Mouse (Mus musculus) mouse trophoblast stem cell (cell line): Measurements from ENCODE around the gene Ptgir.

Experiments used
- in situ Hi-C, 2 experiments: fragments of 300-500 bp; cut with MseI, MboI; formaldehyde crosslinking; loops; 2 replicates in 1 of 2; 3 replicates in 1 of 2; pipeline ENCODE4 v1.15.1; 2025

Gene Ptgir

GRCm38 (mm10) chr7:16891641-16892351 lies 14.5 kb upstream of the Ptgir start, which contains the start of gene Gng8:
Gng8 (plus strand) TSS chr7:16891786.
- in situ Hi-C loops: no loop called here

- in situ Hi-C loops: no loop called here
Observed at GRCm38 (mm10) chr7:16892352-16892730, 13.9 kb upstream of the Ptgir start.

- in situ Hi-C loops: no loop called here
Observed at GRCm38 (mm10) chr7:16893612-16894011, 12.7 kb upstream of the Ptgir start.

- in situ Hi-C loops: no loop called here
Observed at GRCm38 (mm10) chr7:16894279-16894678, 12.0 kb upstream of the Ptgir start.

- in situ Hi-C loops: no loop called here
Observed at GRCm38 (mm10) chr7:16895000-16895399, 11.3 kb upstream of the Ptgir start.

- in situ Hi-C loops: no loop called here
Observed at GRCm38 (mm10) chr7:16895511-16895910, 10.8 kb upstream of the Ptgir start.

GRCm38 (mm10) chr7:16900526-16900925 lies 5.8 kb upstream of the Ptgir start:
- in situ Hi-C loops: no loop called here

- in situ Hi-C loops: no loop called here
Observed at GRCm38 (mm10) chr7:16903439-16903955, 2.8 kb upstream of the Ptgir start.

GRCm38 (mm10) chr7:16904120-16904675 lies 2.1 kb upstream of the Ptgir start:
- in situ Hi-C loops: no loop called here

GRCm38 (mm10) chr7:16905491-16906021 lies 734 bp upstream of the Ptgir start:
- in situ Hi-C loops: no loop called here

GRCm38 (mm10) chr7:16906889-16907559 lies 734 bp downstream of the Ptgir start:
- in situ Hi-C loops: no loop called here

GRCm38 (mm10) chr7:16907842-16908241 lies 1.6 kb downstream of the Ptgir start:
- in situ Hi-C loops: no loop called here

- in situ Hi-C loops: no loop called here
Observed at GRCm38 (mm10) chr7:16908367-16908766, 2.1 kb downstream of the Ptgir start.

GRCm38 (mm10) chr7:16908859-16909258 lies 2.6 kb downstream of the Ptgir start:
- in situ Hi-C loops: no loop called here

GRCm38 (mm10) chr7:16909909-16910308 lies 3.6 kb downstream of the Ptgir start:
- in situ Hi-C loops: no loop called here

- in situ Hi-C loops: no loop called here
Observed at GRCm38 (mm10) chr7:16911904-16912303, 5.6 kb downstream of the Ptgir start.

GRCm38 (mm10) chr7:16912360-16912759 lies 6.1 kb downstream of the Ptgir start:
- in situ Hi-C loops: no loop called here

GRCm38 (mm10) chr7:16913806-16914452 lies 7.6 kb downstream of the Ptgir start:
- in situ Hi-C loops: no loop called here

GRCm38 (mm10) chr7:16914453-16915343 lies 8.4 kb downstream of the Ptgir start:
- in situ Hi-C loops: no loop called here

GRCm38 (mm10) chr7:16915461-16916340 lies 9.4 kb downstream of the Ptgir start:
- in situ Hi-C loops: no loop called here
